Mouse (Mus musculus) intestine, embryonic 14.5 days (tissue): ENCODE results near the gene Rassf8. TPM values are rescaled to one million over a fixed set of nuclear protein-coding genes. Genes with fewer than 3 reads are reported as not detected.
A peak's percentile ranks its signal among the peaks of the same experiment; 100 is the strongest.

ENCODE experiments used
- ATAC-seq: fragments of 200-750 bp; cut with Nextera tagmentation; replicated peaks from 2 replicates; pipeline ENCODE4 v1.8.0; 2017; ENCODE audit warnings: low read depth, moderate number of reproducible peaks, moderate TSS enrichment, moderate library complexity; ENCODE audit not compliant: low FRiP score, low TSS enrichment
- DNase-seq: peaks from one replicate; pipeline ENCODE4 v3.0.0-alpha.2; 2018; ENCODE audit warnings: low spot score
- H3K27ac ChIP-seq: fragments of 300-500 bp; sonication (generic); 2 replicates; pipeline ENCODE4 v1.5.1; 2014; ENCODE audit warnings: low read depth, mild to moderate bottlenecking, control low read depth
- H3K27me3 ChIP-seq: fragments of 300-500 bp; sonication (generic); replicated peaks from 2 replicates; pipeline ENCODE4 v1.6.1; 2014; ENCODE audit warnings: low read length, control low read depth; ENCODE audit not compliant: control insufficient read depth, insufficient read depth
- H3K36me3 ChIP-seq: fragments of 300-500 bp; sonication (generic); 2 replicates; pipeline ENCODE4 v1.6.1; 2014; ENCODE audit warnings: low read length, control low read depth; ENCODE audit not compliant: control insufficient read depth, insufficient read depth
- H3K4me1 ChIP-seq: fragments of 300-500 bp; sonication (generic); replicated peaks from 2 replicates; pipeline ENCODE4 v1.6.1; 2014; ENCODE audit warnings: low read length, control low read depth, mixed read lengths; ENCODE audit not compliant: control insufficient read depth, insufficient read depth
- H3K4me2 ChIP-seq: fragments of 300-500 bp; sonication (generic); 2 replicates; pipeline ENCODE4 v1.6.1; 2014; ENCODE audit warnings: low read length
- H3K4me3 ChIP-seq: fragments of 300-500 bp; sonication (generic); 2 replicates; pipeline ENCODE4 v1.5.1; 2014; ENCODE audit warnings: low read depth, low read length, control low read depth, mixed read lengths
- H3K9ac ChIP-seq: fragments of 300-500 bp; sonication (generic); 2 replicates; pipeline ENCODE4 v1.6.1; 2014; ENCODE audit warnings: mild to moderate bottlenecking, low read length
- H3K9me3 ChIP-seq: fragments of 300-500 bp; sonication (generic); 2 replicates; pipeline ENCODE4 v1.6.1; 2016; ENCODE audit warnings: low read length, control low read depth; ENCODE audit not compliant: control insufficient read depth
- WGBS: fragments of 180-500 bp; shearing (Covaris S2); extraction: QIAGEN DNeasy Blood & Tissue Kit; methylation state at CpG from one replicate; pipeline ENCODE4 v1.1.7; 2014; 5-methylcytosine and 5-hydroxymethylcytosine counted together
- polyA plus RNA-seq: library from polyadenylated mRNA; unstranded; fragments of >200 nt; fragmentation: Nextera tagmentation; extraction: Ambion mirVana; gene quantifications from 2 replicates; pipeline ENCODE4 v1.2.1, GENCODE M21; 2014

Rassf8 gene
- polyA plus RNA-seq, 1 experiment from 2014 or later, result 9.1 TPM

- no peak for ATAC-seq
- DNase-seq, result no peak
- Histone ChIP-seq H3K4me2 (no peak overlapping the region), H3K9me3 (no peaks in the 10 kb centered on the region), H3K9ac (no peak overlapping the region), H3K4me3 (no peak overlapping the region), H3K4me1 (peaks cover 24% of the 10 kb centered on the region), H3K27me3 (no peaks in the 10 kb centered on the region), H3K27ac (no peak overlapping the region), H3K36me3 (no peaks in the 10 kb centered on the region)
- 56% methylated on average over 7 of the region's 7 CpGs for WGBS
Measured at GRCm38 (mm10) chr6:145765011-145765410, 18.5 kb downstream of the Rassf8 start.

- no peaks in the 10 kb centered on the region for H3K36me3 ChIP-seq
- no peak for ATAC-seq
- no peak overlapping the region for H3K4me2 ChIP-seq
- H3K9me3 ChIP-seq, result no peaks in the 10 kb centered on the region
- H3K27me3 ChIP-seq, result no peaks in the 10 kb centered on the region
- DNase-seq, result no peak
- no peak overlapping the region for H3K4me3 ChIP-seq
- no peak overlapping the region for H3K27ac ChIP-seq
- WGBS, result 82% methylated on average over 6 of the region's 6 CpGs
- no peak overlapping the region for H3K9ac ChIP-seq
- peaks cover 18% of the 10 kb centered on the region; the same call in 1 of the 2 replicates for H3K4me1 ChIP-seq
Measured at GRCm38 (mm10) chr6:145766971-145767370, 20.4 kb downstream of the Rassf8 start.

- Histone ChIP-seq H3K4me3 (no peak overlapping the region), H3K36me3 (no peaks in the 10 kb centered on the region), H3K4me1 (peaks cover 18% of the 10 kb centered on the region; the same call in 1 of the 2 replicates), H3K27ac (no peak overlapping the region), H3K4me2 (no peak overlapping the region), H3K27me3 (no peaks in the 10 kb centered on the region), H3K9me3 (no peaks in the 10 kb centered on the region), H3K9ac (no peak overlapping the region)
- ATAC-seq, result no peak
- 66% methylated on average over 5 of the region's 5 CpGs for WGBS
- no peak for DNase-seq
Measured at GRCm38 (mm10) chr6:145767637-145768036, 21.1 kb downstream of the Rassf8 start.

GRCm38 (mm10) chr6:145768671-145769292, 22.2 kb downstream of the Rassf8 start:
- ATAC-seq, result no peak
- peaks cover 18% of the 10 kb centered on the region; the same call in 1 of the 2 replicates for H3K4me1 ChIP-seq

GRCm38 (mm10) chr6:145769855-145770254, 23.3 kb downstream of the Rassf8 start:
- no peak overlapping the region for H3K4me3 ChIP-seq
- H3K27ac ChIP-seq, result no peak overlapping the region
- DNase-seq, result no peak
- H3K9ac ChIP-seq, result no peak overlapping the region
- H3K36me3 ChIP-seq, result no peaks in the 10 kb centered on the region
- no peaks in the 10 kb centered on the region for H3K27me3 ChIP-seq
- H3K4me2 ChIP-seq, result no peak overlapping the region
- 80% methylated on average over 11 of the region's 11 CpGs for WGBS
- peaks cover 17% of the 10 kb centered on the region; the same call in 1 of the 2 replicates for H3K4me1 ChIP-seq
- H3K9me3 ChIP-seq, result no peaks in the 10 kb centered on the region
- ATAC-seq, result no peak

More at GRCm38 (mm10) chr6:145768671-145769292, 22.2 kb downstream of the Rassf8 start:
- H3K9ac ChIP-seq, result no peak overlapping the region
- H3K4me3 ChIP-seq, result no peak overlapping the region
- 34% methylated on average over 10 of the region's 10 CpGs for WGBS
- no peak overlapping the region for H3K4me2 ChIP-seq
- no peaks in the 10 kb centered on the region for H3K27me3 ChIP-seq
- no peaks in the 10 kb centered on the region for H3K36me3 ChIP-seq
- H3K27ac ChIP-seq, result peak overlapping the region; percentile 44
- H3K9me3 ChIP-seq, result no peaks in the 10 kb centered on the region
- no peak for DNase-seq

- Histone ChIP-seq H3K27ac (no peak overlapping the region), H3K36me3 (no peaks in the 10 kb centered on the region), H3K4me3 (no peak overlapping the region), H3K9ac (no peak overlapping the region), H3K4me1 (peaks cover 13% of the 10 kb centered on the region; the same call in 1 of the 2 replicates), H3K27me3 (no peaks in the 10 kb centered on the region), H3K9me3 (no peaks in the 10 kb centered on the region), H3K4me2 (no peak overlapping the region)
- ATAC-seq, result peak; percentile 40; the same call in 1 of the 2 replicates
- WGBS, result 46% methylated on average over 18 of the region's 18 CpGs
- no peak for DNase-seq
Measured at GRCm38 (mm10) chr6:145770272-145771000, 23.9 kb downstream of the Rassf8 start.

GRCm38 (mm10) chr6:145774436-145774835, 27.9 kb downstream of the Rassf8 start:
- H3K36me3 ChIP-seq, result no peaks in the 10 kb centered on the region
- DNase-seq, result no peak

GRCm38 (mm10) chr6:145776241-145776640, 29.7 kb downstream of the Rassf8 start:
- no peaks in the 10 kb centered on the region for H3K27me3 ChIP-seq
- no peak overlapping the region for H3K9ac ChIP-seq
- H3K4me2 ChIP-seq, result no peak overlapping the region
- H3K27ac ChIP-seq, result no peak overlapping the region
- no peak for DNase-seq
- no peaks in the 10 kb centered on the region for H3K36me3 ChIP-seq
- 0 out of 2 replicates have a peak, but pooled peaks cover 4% of the 10 kb centered on the region for H3K4me1 ChIP-seq
- no peak for ATAC-seq
- no peaks in the 10 kb centered on the region for H3K9me3 ChIP-seq
- 84% methylated on average over 4 of the region's 4 CpGs for WGBS
- H3K4me3 ChIP-seq, result no peak overlapping the region

More at GRCm38 (mm10) chr6:145774436-145774835, 27.9 kb downstream of the Rassf8 start:
- H3K27me3 ChIP-seq, result no peaks in the 10 kb centered on the region
- H3K9ac ChIP-seq, result no peak overlapping the region
- no peak for ATAC-seq
- peaks cover 13% of the 10 kb centered on the region; the same call in 1 of the 2 replicates for H3K4me1 ChIP-seq
- no peak overlapping the region for H3K27ac ChIP-seq
- H3K4me3 ChIP-seq, result no peak overlapping the region
- no peaks in the 10 kb centered on the region for H3K9me3 ChIP-seq
- 95% methylated on average over 2 of the region's 2 CpGs for WGBS
- H3K4me2 ChIP-seq, result no peak overlapping the region
